Mouse (Mus musculus): ENCODE results near the gene Map3k19. TPM values are rescaled to one million over a fixed set of nuclear protein-coding genes. Genes with fewer than 3 reads are reported as not detected.

Map3k19 gene
- total and polyA plus RNA-seq, 3 experiments, result 0.04 TPM; not detected in 2

DNA sequence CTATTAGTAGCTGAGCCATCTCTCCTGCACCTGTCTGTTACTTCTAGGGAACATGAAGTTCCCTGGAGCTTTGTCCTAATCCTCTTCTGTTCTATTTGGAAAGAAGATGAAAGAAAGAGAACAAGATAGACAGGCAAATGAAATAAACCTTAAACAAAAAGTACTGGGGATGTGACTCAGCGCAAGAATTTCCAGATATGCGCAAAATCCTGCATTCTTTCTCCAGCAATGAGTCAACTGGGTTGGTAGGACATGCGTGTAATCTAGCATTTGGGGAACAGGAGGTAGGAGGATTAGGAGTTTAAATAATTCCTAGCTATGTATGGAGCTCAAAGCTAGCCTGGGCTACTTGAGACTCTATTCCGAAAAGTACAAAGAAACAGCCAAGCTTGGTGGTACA, 5.7 kb upstream of the Map3k19 start:
- Histone ChIP-seq H3K4me3 (replicated peaks in 1 of 3; ENCODE audit: low read depth in 2 of 3, low read length in 2 of 3, poor library complexity in 1 of 3) (no peak overlapping the region), H3K4me2 (ENCODE audit: insufficient read depth, low read depth, poor library complexity, severe bottlenecking) (no peak overlapping the region), H3K4me1 (ENCODE audit: control insufficient read depth in 1 of 2, insufficient read depth in 2 of 2) (peaks cover 8 to 21% of the 10 kb centered on the region in 2 experiments; a peak in 3 of 4 replicates), H3K27me3 (replicated peaks) (no peaks in the 10 kb centered on the region), H3K36me3 (replicated peaks in 1 of 2; ENCODE audit: control insufficient read depth in 1 of 2, insufficient read depth in 1 of 2, low read length in 1 of 2) (no peaks in the 10 kb centered on the region), H3K9me3 (replicated peaks; ENCODE audit: low read length) (no peaks in the 10 kb centered on the region), H3K9ac (ENCODE audit: insufficient read depth, low read depth) (no peak overlapping the region), H3K79me2 (replicated peaks; ENCODE audit: control insufficient read depth, extremely low read depth, insufficient read depth, poor library complexity, severe bottlenecking) (no peaks in the 10 kb centered on the region), H3K27ac (ENCODE audit: insufficient read depth, low read depth) (no peak overlapping the region)
- DNase-seq (ENCODE audit: extremely low read depth), result no peak
- in situ Hi-C loops (cut with MboI; ENCODE audit: low pct_ligation_motif_present, low pct_unique_long_range_greater_than_20kb, low sequenced_read_pairs), result no loop called here
- dilution Hi-C loops (cut with MboI; ENCODE audit: extremely low pct_ligation_motif_present, extremely low pct_unique_long_range_greater_than_20kb, low sequenced_read_pairs), result no loop called here
- TF ChIP-seq MXI1 (IDR thresholded peaks at IDR 0.05; ENCODE audit: low read depth, low read length) (no peak), USF2 (conservative IDR thresholded peaks at IDR 0.05; ENCODE audit: low read depth, low read length) (no peak), HCFC1 (IDR thresholded peaks at IDR 0.05; ENCODE audit: low read depth, low read length) (no peak), EP300 (IDR thresholded peaks at IDR 0.05; ENCODE audit: low read length) (no peak), E2F4 (IDR thresholded peaks at IDR 0.05; ENCODE audit: insufficient replicate concordance, low read depth, low read length) (no peak), POLR2A (IDR thresholded peaks at IDR 0.05; ENCODE audit: low read depth, low read length) (no peak), TBP (conservative IDR thresholded peaks at IDR 0.05; ENCODE audit: low read depth, low read length) (no peak), IRF4 (IDR thresholded peaks at IDR 0.05; ENCODE audit: low read depth, low read length) (no peak), CTCF (conservative IDR thresholded peaks at IDR 0.05 in 1 of 2, IDR thresholded peaks at IDR 0.05 in 1 of 2; ENCODE audit: low read depth in 2 of 2, low read length in 2 of 2) (no peak), JUN (IDR thresholded peaks at IDR 0.05; ENCODE audit: insufficient read depth, low read depth, low read length) (no peak), UBTF (IDR thresholded peaks at IDR 0.05; ENCODE audit: low read depth, low read length) (no peak), ELF1 (IDR thresholded peaks at IDR 0.05; ENCODE audit: low read depth, low read length) (no peak), NRF1 (IDR thresholded peaks at IDR 0.05; ENCODE audit: low read depth, low read length) (no peak), CHD1 (IDR thresholded peaks at IDR 0.05; ENCODE audit: low read depth, low read length) (no peak), NELFE (IDR thresholded peaks at IDR 0.05; ENCODE audit: low read depth, low read length) (no peak), SIN3A (IDR thresholded peaks at IDR 0.05; ENCODE audit: low read length) (no peak), RCOR1 (conservative IDR thresholded peaks at IDR 0.05; ENCODE audit: low read depth, low read length) (no peak), MAZ (IDR thresholded peaks at IDR 0.05; ENCODE audit: low read depth, low read length) (no peak), ZNF384 (IDR thresholded peaks at IDR 0.05; ENCODE audit: low read depth, low read length) (no peak)

DNA sequence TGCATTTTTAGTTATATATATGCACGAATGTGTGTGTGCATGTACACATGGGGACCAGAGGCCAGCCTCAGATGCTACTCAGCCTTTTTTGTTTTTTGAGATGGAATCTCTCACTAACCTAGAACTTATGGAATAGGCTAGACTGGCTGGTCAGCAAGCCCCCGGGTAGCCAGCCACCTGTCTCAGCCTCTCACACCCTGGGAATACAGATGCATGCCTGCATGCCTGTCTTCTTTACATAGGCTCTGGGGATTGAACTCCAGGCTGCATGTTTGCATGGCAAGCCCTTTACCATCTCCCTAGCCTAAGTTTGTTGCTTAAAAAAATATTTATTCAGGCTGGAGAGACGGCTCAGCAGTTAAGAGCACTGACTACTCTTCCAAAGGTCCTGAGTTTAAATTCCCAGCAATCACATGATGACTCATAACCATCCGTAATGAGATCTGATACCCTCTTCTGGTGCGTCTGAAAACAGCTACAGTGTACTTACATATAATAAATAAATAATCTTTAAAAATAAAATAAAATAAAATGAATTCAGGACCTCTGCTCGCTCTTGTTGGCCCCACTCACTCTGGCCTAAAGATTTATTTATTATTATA, 5.1 kb upstream of the Map3k19 start:
- Histone ChIP-seq H3K4me1 (ENCODE audit: control insufficient read depth in 1 of 2, insufficient read depth in 2 of 2) (peaks cover 8 to 21% of the 10 kb centered on the region in 2 experiments; a peak in 3 of 4 replicates), H3K4me2 (ENCODE audit: insufficient read depth, low read depth, poor library complexity, severe bottlenecking) (no peak overlapping the region), H3K79me2 (replicated peaks; ENCODE audit: control insufficient read depth, extremely low read depth, insufficient read depth, poor library complexity, severe bottlenecking) (no peaks in the 10 kb centered on the region), H3K9ac (ENCODE audit: insufficient read depth, low read depth) (no peak overlapping the region), H3K4me3 (replicated peaks in 1 of 3; ENCODE audit: low read depth in 2 of 3, low read length in 2 of 3, poor library complexity in 1 of 3) (no peak overlapping the region), H3K27ac (ENCODE audit: insufficient read depth, low read depth) (no peak overlapping the region), H3K36me3 (replicated peaks in 1 of 2; ENCODE audit: control insufficient read depth in 1 of 2, insufficient read depth in 1 of 2, low read length in 1 of 2) (no peaks in the 10 kb centered on the region), H3K9me3 (replicated peaks; ENCODE audit: low read length) (no peaks in the 10 kb centered on the region), H3K27me3 (replicated peaks) (no peaks in the 10 kb centered on the region)
- in situ Hi-C loops (cut with MboI; ENCODE audit: low pct_ligation_motif_present, low pct_unique_long_range_greater_than_20kb, low sequenced_read_pairs) (no loop called here), dilution Hi-C loops (cut with MboI; ENCODE audit: extremely low pct_ligation_motif_present, extremely low pct_unique_long_range_greater_than_20kb, low sequenced_read_pairs) (no loop called here)
- TF ChIP-seq MAZ (IDR thresholded peaks at IDR 0.05; ENCODE audit: low read depth, low read length), result no peak
- no peak for TF ChIP-seq MYC (IDR thresholded peaks at IDR 0.05; ENCODE audit: low read depth, low read length)
- TF ChIP-seq RAD21 (IDR thresholded peaks at IDR 0.05; ENCODE audit: low read depth, low read length), result no peak
- no peak for TF ChIP-seq CHD2 (IDR thresholded peaks at IDR 0.05; ENCODE audit: low read length)
- no peak for TF ChIP-seq TBP (conservative IDR thresholded peaks at IDR 0.05; ENCODE audit: low read depth, low read length)
- TF ChIP-seq USF1 (IDR thresholded peaks at IDR 0.05; ENCODE audit: low read depth, low read length), result no peak
- no peak for TF ChIP-seq PAX5 (IDR thresholded peaks at IDR 0.05; ENCODE audit: low read length)
- no peak for TF ChIP-seq E2F4 (IDR thresholded peaks at IDR 0.05; ENCODE audit: insufficient replicate concordance, low read depth, low read length)
- no peak for DNase-seq (ENCODE audit: extremely low read depth)
